Mouse (Mus musculus) thymus, postnatal 10 days (tissue): ENCODE results near the gene Eif5.

Source experiments
- DNase-seq, 2 experiments: peaks; one replicate each; pipeline ENCODE4 v3.0.0; 2021; ENCODE audit warnings: low spot score in 2 of 2

Eif5 gene

DNA sequence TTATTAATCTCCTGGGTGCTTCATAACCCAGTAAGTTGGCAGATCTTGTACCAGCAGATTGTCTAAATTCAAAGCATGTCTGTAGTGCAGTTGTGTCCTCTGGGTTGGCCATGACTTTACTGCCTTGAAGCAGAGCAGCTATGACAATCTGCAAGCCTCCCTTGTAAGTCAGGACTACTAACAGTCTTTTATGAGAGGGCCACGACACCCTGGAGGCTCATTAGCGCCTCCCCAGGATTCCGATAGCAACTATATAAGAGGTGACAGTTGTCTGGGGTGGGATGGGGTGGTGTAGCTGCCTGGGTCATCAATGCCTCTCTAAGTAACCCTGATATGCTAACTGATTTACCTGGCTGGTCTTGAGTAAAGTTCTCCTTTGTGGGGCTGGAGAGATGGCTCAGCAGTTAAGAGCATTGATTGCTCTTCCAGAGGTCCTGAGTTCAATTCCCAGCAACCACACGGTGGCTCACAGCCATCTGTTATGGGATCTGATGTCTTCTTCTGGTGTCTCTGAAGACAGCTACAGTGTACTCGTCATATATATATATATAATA is 25.3 kb downstream of the Eif5 start:
- no peak for DNase-seq

DNA sequence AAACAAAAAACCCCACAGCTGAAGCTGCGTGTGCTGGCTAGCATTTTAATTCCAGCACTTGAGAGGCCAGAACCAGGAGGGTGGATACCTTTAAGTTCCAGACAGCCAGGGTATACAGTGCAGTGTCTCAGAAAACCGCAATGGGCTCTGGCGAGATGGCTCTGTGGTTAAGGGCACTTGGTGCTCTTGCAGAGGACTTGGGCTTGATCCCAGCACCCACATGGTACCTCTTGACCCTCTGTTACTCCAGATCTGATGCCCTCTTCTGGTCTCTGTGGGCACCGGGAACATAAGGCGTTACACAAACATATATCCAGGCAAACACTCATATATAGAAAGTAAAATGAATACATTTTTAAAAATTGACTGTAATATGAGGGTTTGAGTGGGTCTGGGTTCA is 27.5 kb downstream of the Eif5 start:
- no peak for DNase-seq

DNA sequence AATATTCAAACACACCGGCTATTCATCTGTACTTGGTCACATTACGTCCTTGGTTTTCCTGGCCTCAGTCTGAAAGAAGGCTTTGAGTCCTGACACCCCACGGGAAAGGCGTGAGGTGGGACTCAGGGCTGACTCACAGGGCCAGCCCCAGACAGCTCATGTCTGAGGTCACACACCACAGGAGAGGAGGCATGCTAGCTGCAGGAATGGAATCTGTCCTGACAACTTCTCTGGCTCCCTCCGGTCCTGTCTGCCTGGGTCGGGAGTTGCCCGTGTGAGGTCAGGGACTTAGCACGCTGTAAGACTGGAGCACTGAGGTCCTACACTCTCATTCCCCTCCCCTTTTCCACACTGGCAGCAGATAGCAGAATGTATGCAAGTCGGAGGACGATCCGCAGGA is 31.0 kb downstream of the Eif5 start:
- DNase-seq = no peak

DNA sequence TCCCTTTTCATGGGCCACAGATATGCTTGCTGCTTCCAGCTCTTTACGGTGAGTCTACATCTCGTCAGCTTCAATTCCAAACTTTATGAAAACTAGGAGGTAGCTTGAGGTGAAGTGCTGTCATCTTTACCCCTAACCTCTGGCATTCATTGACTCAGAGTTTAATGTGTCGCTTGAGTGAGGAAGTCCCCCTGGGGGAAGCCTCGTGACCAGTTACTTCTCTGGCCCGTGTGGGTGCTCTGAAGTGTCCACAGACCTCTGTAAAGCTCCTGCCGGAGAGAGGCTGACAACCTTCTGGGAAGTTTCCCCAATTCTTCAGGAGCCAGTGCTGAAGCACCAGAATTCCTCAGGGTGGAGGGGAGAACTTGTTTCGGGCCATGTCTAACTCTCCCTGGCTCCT is 34.6 kb downstream of the Eif5 start:
- no peak for DNase-seq

DNA sequence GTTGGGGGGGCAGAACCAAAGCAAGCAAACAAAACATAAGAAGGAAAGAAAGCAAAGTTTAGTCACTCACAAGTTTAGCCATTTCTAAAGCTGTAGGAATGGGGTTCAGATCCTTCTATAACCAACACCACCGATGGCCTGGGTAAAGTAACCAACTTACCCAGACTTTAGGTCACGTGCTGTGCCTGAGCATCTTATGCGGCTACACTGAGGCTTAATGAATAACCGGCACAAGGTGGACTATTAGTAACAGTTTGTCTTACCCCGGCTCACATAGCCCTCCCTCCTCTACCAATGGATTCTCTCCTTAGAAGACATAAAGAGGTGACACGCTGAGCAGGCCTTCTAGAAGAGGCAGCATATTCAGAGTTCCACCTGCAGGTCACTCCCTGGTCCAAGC is 35.5 kb downstream of the Eif5 start:
- DNase-seq = no peak

DNA sequence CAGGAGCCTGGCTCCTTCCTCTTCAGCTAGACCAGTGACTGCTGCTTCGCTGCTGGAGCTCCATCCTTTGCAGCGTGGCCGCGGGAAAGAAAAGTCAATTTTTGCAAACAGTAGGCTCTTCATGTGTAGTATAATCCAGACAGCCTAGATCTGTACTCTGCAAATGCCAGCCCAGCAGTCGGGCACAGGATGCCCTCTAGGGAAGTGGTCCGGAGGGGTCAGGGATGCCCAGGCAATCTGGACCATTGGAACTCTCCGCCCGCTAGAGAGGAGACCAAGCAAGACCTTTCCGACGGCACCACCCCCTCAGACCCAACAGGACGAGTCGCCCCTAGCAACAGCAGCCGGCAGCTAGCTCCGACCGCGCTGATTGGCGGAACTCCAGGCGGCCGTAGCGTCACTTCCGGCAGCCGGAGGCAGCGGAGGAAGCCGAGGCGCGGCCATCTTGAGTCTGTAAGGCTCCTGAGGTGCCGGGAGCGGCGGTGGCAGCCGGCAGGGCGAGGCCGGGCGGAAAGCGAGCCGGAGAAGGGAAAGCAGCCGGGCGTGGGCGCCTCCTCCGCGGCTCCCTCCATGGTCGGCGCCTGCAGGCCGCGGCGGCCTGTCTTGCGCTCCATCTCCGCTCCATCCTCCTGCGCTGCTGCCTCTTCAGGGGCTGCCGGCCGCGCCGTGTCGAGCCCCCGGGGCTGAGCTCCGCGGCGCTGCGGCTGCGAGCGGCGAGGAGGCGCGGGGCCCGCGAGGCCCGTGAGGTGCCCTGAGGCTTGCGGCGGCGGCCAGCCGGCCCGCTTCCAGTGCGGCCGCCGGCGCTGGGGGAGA is 36.5 kb downstream of the Eif5 start, which contains the start of gene Mark3:
Mark3 (plus strand) TSS at position 450 of the 813 bp plus-strand sequence.
- DNase-seq = peak; percentile 92

DNA sequence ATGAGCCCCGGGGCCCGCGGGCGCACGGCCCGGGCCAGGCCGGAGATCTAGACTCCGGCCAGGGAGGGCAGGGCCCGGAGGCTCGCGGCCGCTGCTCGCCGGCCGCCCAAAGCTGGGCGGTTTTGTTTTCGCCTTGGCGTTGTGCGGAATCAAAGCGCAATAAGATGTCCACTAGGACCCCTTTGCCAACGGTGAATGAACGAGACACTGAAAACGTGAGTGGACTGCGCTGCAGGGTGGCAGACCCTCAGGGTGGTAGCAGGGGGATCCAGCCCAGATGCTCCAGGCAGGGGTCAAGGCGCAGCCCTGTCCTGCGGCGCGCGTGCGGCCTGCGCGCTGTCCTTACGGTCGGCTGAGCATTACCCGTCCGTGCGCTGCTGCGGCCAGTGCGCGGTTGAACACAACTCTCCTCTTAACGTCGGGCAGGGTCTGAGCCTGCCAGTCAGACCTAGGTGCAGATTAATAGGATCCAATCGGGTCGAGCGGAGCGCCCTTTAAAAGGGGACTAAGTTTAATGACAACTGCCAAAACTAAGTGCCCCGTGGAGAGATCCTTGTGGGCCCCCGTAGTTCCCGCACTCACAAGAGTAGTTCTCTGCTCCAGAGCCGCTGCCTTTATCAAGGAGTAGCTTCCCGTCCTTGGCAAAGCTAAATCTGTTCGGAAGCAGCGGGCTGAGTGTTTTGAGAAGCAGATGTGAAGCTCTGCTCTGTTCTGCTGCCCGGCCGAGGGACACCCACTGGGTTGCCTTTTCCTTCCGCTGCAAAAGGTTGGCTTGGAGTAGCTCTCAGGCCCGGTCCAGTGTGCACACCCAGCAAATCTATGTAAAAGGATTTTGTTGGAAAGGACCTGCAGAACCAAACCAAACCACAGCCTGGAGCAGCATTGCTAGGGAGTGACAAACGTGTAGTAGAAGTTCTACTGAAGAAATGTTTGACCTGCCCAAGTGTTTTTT is 37.3 kb downstream of the Eif5 start:
- peak; percentile 7 to 12 for DNase-seq

DNA sequence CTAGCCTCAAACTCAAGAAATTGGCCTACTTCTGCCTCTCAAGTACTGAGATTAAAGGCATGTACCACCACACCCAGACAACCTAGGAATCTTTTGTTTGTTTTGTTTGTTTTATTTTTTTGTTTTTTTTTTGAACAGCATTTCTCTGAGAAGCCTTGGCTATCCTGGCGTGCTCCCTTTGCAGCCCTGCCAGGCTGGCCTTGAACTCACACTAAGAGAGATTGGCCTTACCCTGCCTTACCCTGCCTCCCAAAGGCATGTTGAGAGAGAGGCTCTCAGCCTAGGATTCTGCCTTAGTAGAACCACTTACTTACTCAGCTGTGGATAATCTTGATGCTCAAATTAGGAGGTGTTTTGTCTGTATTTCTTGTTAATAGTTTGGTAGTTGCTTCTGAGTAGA is 45.2 kb downstream of the Eif5 start:
- DNase-seq = no peak

DNA sequence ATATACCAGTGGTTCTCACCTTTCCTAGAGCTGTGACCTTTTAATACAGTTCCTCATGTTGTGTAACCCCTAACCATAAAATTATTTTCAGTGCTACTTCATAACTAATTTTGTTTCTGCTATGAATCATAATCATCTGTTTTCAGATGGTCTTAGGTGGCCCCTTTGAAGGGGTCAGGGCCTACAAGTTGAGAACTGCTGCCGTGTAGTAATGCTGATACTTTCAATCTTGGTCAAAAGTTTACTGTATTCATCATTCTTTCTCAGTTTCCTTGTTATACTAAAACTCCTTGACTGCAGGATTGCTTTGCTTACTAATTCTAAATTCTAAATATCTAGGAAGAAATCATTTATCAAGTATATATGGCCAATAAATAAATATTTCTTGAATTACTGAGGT is 46.6 kb downstream of the Eif5 start:
- DNase-seq = no peak

DNA sequence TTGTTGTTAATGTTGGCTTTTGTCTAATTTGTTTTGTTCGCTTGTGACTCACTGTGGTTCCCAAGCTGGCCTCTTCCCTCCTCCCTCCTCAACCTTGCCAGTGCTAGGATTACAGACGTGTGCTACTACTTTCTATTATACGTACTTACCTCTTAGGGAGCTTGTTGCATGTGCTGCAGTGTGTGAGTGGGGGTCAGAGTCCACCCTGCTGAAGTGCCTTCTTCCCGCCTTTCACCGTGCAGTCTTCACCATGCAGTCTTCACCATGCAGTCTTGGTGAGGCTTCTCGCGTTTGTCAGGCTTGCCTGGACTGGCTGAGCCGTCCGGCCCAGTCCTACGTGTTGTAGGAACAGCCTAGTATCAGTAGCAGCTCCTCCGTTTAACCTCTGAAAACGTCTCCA is 49.4 kb downstream of the Eif5 start:
- no peak for DNase-seq

DNA sequence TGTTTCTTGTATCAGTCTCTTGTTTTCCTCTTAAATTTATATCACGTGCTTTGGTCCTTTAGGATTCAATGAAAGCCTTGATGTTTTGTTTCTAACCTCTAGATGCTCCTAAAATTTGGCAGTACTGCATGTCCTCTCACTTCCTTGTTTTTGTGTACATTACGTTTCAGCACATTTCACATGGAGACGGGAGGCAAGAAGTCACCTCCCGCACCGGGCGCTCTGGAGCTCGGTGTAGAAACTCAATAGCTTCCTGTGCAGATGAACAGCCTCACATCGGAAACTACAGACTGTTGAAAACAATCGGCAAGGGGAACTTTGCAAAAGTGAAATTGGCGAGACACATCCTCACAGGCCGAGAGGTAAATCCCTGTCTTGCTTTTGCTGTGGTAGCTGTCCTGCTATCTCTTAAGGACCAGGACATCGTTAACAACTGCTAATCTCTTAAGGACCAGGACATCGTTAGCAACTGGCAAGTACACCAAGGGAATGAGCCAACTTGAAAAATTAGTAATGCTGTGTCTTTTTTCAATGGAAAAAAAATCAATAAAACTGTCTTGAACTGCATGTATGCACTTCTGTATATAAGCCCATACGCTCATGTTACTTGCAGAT is 54.7 kb downstream of the Eif5 start:
- no peak for DNase-seq

DNA sequence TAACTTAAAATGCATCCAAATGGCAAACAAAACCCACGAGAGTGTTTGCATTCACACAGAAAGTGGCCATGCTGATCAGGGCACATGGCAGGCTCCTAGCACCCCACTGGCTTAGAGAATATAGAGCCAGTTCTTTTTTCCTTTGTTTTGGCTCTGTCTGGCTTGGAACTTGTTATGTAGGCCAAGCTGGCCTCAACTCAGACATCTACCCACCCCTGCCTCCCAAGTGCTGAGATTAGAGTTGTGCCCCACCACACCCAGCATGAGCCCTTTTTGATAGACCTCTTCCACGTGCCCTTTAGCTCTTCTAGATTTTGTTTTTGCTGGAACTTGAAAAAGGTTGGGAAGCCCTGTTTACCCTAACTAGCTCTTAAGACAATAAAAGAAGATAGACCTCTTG is 56.0 kb downstream of the Eif5 start:
- no peak for DNase-seq
